Mouse (Mus musculus): ENCODE results near the gene Rbm17.

Gene Rbm17

GRCm38 (mm10) chr2:11546091-11546490 lies 57.9 kb downstream of the Rbm17 start:
- CTCF ChIA-PET, result interaction anchor here (0.6 to 1.0 kb wide), 2 partner anchors 9 to 47 kb away, joined by 3 to 10 read pairs; no protein-coding TSS in a partner anchor

GRCm38 (mm10) chr2:11545380-11545779 lies 58.6 kb downstream of the Rbm17 start:
- CTCF ChIA-PET, result interaction anchor here (0.6 to 1.0 kb wide), 2 partner anchors 10 to 46 kb away, joined by 3 to 10 read pairs; no protein-coding TSS in a partner anchor

GRCm38 (mm10) chr2:11544342-11544741 lies 59.6 kb downstream of the Rbm17 start:
- CTCF ChIA-PET, result interaction anchor here (1.3 kb wide), 1 partner anchor 206 kb away, joined by 4 read pairs; no protein-coding TSS in a partner anchor

- CTCF ChIA-PET, result interaction anchor here (0.5 to 1.4 kb wide), 7 partner anchors 11 to 212 kb away, joined by 3 to 11 read pairs (median 4); partner anchors contain the start of gene Pfkfb3
Observed at GRCm38 (mm10) chr2:11543158-11543557, 60.8 kb downstream of the Rbm17 start.

- CTCF ChIA-PET, result interaction anchor here (0.5 to 1.4 kb wide), 7 partner anchors 11 to 212 kb away, joined by 3 to 11 read pairs (median 3); no protein-coding TSS in a partner anchor
Observed at GRCm38 (mm10) chr2:11542640-11543039, 61.3 kb downstream of the Rbm17 start.

GRCm38 (mm10) chr2:11542121-11542520 lies 61.8 kb downstream of the Rbm17 start:
- CTCF ChIA-PET, result interaction anchor here (0.8 to 1.4 kb wide), 5 partner anchors 10 to 211 kb away, joined by 3 to 11 read pairs (median 4); no protein-coding TSS in a partner anchor

GRCm38 (mm10) chr2:11541528-11541927 lies 62.4 kb downstream of the Rbm17 start:
- CTCF ChIA-PET, result interaction anchor here (0.7 to 1.4 kb wide), 3 partner anchors 10 to 61 kb away, joined by 3 to 4 read pairs (median 3); no protein-coding TSS in a partner anchor

GRCm38 (mm10) chr2:11535966-11536365 lies 68.0 kb downstream of the Rbm17 start:
- CTCF ChIA-PET, result no interaction called here
